Mouse (Mus musculus) layer of hippocampus, adult 8-10 months (tissue): ENCODE results near the gene Ccser2. TPM values are rescaled to one million over a fixed set of nuclear protein-coding genes. Genes with fewer than 3 reads are reported as not detected.
"Not testable (repeated sequence)": the region's sequence is repeated elsewhere in the genome, so short reads cannot be mapped to it uniquely, and the experiment has no call there.

Experiments used
- DNase-seq, 2 experiments: peaks; one replicate each; pipeline ENCODE4 v3.0.0; 2022; ENCODE audit warnings: low spot score in 2 of 2
- total RNA-seq, 4 experiments: library from RNA; stranded (reverse); gene quantifications; 2 replicates each; pipeline ENCODE4 v1.2.4; 2022

Gene Ccser2
- total RNA-seq = 10 to 100 TPM; 76.2 to 95.9 (median 85.0) TPM

DNA sequence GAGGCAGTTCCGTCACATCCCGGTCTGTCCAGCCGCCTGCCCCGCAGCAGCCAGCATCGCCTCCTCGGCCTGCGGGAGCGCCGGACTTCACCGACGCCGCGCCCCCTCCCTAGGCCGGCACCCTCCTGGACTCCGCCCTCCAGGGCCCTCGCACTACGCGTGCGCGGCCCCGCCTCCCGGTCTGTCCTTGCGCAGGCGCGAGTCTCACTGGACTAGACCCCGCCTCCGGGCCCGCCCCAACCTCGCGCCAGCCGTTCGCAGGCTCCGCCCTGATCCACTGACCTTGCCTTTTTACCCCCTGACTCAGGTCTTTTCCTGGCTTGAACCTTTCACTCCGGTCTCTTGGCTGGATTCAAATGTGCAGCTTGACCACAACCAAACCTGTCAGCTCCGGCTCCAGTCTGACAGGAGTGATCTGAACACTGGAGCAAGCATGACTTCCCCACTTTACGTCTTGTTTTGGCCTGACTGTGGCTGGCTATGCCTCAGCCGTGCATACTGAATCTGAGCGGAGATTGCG lies at the start of gene Ccser2:
Gene Ccser2, minus strand, starts transcription at position 150 of the 520 bp plus-strand sequence.
- peak; percentile 92 to 96 for DNase-seq

DNA sequence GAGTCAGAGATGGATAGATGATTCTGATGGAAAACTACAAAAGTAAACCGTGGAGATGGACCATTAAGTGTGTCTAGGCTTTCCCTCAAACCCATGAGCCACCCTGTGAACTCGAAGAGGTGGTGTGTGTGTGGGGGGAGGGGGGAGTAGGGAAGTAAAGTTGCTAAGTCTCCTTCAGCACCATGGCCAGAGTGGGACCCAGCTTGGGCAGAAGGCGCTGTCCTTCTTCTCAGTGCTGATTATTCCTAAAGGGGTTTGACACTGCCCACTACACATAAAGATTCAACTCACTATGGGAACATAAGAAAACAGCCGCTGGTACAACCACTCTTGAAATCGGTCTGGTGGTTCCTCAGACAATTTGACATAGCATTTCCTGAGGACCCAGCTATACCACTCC lies 47.3 kb upstream of the Ccser2 start:
- DNase-seq = no peak

- DNase-seq = peak; percentile 17 to 18
Observed at GRCm38 (mm10) chr14:37013644-37014043, 45.1 kb upstream of the Ccser2 start.

DNA sequence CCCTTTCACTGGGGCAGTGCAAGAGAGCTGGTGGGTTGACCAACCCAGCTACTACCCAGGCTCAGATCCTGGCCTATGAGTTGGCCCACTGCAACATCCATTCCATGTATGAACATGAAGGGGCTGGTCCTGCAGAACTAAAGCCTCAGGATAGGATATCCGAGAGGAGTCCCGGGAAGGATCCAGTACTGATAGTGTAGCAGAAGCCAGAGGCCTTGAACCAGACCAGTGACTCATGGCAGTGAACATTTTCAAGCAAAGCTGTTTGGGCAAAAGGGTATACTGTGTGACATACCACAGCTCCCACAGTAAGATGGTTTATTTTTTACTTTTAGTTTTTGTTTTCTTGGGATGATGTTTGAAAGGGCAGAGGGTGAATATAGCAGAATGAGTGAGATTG lies 41.1 kb upstream of the Ccser2 start:
- DNase-seq = no peak

GRCm38 (mm10) chr14:37006489-37006888 lies 37.9 kb upstream of the Ccser2 start:
- DNase-seq = no peak

DNA sequence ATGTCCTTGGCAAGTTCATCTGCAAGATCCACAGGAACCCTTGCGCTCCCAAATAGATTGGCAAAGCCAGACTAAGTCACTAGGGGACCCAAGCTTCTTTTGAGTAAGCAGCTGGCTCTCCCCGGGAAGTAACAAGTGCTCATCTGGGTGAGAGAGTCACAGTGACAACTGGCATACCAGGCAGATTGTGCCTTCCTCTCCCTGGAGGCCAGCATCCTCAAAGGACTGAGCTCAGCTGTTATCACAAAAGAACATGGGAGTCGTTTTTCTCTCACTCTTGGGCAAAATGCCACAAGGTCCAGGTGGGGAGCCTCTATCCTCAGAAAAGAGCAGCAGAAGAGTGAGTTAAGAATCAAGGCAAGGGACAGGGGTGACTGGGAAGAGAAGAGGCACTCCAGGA lies 37.3 kb upstream of the Ccser2 start:
- no peak for DNase-seq

DNA sequence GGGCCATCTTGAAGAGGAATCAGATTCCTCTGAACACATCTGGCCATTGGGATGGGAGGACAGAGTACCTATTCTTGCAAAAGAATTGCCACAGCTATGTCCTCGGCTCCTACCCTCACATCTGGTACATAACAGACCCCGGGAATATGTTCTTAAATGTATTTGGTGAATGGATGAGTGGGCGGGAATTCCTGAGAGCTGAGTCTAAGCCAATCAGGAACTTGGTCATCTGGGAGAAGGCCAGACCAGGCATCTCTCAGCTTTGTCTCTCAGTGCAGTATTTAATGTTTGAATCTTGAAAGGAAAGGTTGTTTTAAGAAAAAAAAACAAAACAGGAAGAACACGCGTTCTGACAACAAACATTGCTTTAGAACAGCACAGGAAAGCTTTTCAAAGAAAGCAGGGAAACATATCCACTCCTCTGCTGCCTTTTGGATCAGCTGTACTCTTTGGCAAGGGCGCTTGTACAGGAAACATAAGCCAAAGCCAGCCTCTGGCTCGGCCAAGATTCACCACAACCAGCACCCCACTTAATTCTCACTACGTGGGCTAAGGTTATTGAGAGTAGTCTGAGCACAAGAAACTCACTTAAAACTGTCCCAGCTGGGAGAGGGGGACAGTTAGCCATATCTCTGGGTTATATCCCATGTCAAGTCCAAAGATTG lies 35.0 kb upstream of the Ccser2 start:
- no peak for DNase-seq

GRCm38 (mm10) chr14:37002852-37003251 lies 34.3 kb upstream of the Ccser2 start:
- no peak for DNase-seq

GRCm38 (mm10) chr14:37000780-37001179 lies 32.2 kb upstream of the Ccser2 start:
- not testable (repeated sequence) for DNase-seq

- no peak for DNase-seq
Observed at GRCm38 (mm10) chr14:36989784-36990183, 21.2 kb upstream of the Ccser2 start.

- no peak for DNase-seq
Observed at GRCm38 (mm10) chr14:36985693-36986092, 17.1 kb upstream of the Ccser2 start.

DNA sequence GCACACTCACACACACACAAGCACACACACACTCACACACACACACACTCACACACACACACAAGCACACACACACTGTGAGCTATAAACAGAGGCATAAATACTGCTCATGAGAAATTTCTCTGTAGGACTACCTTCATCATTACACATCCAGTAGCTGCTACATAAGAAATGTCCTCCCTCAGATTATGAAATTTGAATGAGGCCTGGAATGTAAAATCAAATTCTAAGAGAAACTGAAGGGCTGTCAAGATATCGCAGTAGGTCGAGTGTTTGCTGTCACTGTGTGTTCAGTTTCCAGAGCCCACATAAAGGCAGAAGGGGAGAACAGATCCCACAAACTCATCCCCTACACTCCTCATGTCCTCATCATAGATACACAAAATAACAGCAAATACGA lies 6.4 kb upstream of the Ccser2 start:
- no peak for DNase-seq

DNA sequence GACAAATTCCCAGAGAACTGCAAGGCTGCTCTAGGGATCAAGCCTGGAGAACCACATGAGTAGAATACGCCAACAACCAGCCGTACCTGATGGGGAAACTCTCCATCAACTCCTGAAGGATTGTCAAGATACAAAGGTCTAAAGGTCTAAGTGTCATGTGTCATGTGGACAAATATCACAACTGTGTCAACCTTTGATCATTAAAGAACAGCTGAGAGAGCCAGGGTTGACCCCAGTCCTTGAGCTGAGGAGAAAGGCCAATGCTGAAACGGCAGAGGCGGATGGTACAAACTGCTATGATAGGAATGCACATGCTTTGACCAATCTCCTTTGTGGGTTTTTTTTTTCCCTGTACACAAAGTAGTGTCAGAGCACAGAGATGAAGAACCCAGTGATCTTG lies 2.6 kb upstream of the Ccser2 start:
- DNase-seq = no peak

DNA sequence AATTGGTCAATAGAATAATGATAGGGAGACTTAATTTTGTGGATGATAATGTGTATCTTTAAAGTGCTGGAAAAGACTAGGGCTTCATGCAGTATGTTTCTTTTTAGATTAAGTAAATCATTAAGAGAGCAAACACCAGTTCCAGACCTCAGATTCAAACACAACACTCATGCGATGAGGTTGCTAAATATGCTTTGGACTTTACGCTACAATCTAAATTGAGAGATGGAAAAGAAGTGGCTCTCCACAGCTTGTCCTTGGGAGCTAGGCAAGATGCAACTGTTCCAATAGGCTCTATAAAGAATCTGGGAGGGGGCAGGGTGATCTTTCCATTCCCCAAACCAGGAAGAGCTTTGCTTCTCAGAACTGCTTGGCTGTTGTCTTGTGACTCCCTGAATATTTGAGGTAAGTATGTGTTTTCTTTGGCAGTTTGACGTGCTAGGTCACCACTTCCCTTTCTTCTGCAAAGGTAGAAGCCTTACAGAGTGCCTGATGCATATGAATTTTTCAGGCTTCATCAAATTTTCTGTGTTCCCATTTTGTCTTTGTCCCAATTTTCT lies 1.4 kb upstream of the Ccser2 start:
- DNase-seq = no peak

DNA sequence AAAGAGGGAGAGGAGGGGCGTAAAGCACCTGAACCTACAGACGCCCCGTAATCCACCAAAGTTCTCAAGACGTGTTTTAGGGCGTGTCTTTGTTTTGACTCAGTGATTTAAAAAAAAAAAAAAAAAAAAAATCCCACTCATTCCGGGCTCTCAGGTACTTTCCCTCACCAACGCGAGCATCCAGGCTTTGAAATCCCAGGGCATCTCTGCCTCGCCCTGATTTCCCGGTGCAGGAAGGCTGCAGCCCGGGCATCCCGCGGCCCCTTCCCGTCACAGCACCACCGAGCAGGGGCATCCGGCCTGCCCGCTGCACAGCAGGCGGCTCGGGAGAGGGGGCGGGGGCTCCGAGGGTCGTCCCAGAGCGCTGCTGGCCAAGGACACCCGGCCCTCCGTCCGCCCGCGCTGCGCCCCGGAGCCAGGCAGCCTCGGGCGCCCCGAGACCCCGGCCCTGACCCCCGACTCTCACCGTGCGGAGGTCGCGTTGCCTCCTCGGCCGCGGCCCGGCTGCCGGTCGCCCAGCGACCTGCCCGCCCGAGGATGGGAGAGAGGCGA lies 425 bp downstream of the Ccser2 start:
- no peak for DNase-seq

GRCm38 (mm10) chr14:36965421-36965820 lies 3.2 kb downstream of the Ccser2 start:
- no peak for DNase-seq

- no peak for DNase-seq
Observed at GRCm38 (mm10) chr14:36962477-36962876, 6.1 kb downstream of the Ccser2 start.

DNA sequence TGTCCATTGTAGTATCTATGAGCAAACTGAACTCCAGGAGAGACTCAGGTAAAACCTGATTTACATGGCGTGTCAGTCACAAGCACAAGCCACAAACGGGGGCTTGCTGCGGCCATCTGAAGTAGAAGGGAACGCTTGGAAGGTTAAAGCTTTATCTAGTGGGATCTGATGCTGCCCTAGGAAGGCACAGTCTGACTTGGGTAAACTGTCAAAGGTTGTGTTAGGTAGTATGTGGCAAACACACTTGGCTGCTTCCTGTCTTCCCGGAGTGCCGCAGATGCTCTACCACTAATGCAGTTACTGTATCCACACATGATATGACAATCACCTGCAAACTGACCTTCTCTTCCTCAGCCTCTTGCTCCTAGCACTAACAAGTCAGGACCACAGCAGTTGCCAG lies 10.9 kb downstream of the Ccser2 start:
- no peak for DNase-seq

GRCm38 (mm10) chr14:36957261-36957660 lies 11.3 kb downstream of the Ccser2 start:
- no peak for DNase-seq

- no peak for DNase-seq
Observed at GRCm38 (mm10) chr14:36956717-36957116, 11.9 kb downstream of the Ccser2 start.

DNA sequence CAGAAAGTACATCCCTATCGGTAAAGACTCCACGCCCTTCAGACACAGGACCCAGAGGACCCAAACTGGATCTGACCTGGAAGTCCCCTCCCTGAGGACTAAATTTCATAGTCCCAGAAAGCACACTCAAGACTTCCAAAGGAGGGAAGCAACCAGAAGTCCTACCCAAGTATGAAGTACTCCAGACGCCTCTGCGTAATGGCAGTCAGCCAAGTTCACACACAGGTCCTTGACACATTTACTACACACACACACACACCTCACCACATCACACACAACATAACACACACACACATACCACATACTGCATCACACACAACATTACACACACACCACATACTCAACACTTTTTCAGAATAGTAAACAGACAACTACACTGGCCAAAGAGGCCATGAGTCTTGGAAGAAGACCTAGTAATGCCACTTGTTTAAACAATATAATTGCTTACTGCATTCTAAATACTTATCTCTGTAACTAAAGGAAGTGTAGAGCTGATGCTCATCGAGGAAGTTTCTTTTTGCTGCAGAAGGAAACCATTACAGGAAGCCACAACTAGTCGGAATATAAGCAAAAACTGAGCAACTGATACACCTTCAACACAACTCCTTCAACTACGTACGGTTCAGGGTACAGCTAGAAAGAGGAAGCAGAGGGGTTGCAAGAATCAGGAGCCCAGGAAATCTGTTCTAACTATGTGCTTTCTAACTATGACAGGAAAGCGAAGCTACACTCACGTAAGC lies 15.7 kb downstream of the Ccser2 start:
- no peak for DNase-seq

DNA sequence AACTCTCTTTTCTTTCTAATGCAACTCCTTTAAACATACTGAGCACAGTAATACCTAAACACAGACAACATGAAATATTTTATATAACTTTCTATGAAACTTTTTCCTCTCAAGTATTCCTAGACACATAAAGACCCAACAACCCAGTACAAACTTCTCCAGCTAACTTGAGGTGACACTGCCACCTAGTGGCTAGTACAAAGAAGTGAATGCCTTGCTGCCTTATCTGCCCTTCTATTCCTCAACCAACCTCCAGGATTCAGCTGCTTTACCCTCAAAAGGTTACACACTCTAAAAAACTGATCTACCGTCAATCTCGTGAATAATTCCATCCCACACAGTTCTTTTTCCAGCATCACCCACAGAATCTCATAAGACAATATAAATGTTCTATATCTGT lies 16.4 kb downstream of the Ccser2 start:
- DNase-seq = no peak
